Mouse (Mus musculus) inflammation-experienced regulatory T-cells, adult 6 months (primary cell): ENCODE results near the gene Hdx. TPM values are rescaled to one million over a fixed set of nuclear protein-coding genes. Genes with fewer than 3 reads are reported as not detected.

Source experiments
- ATAC-seq: one replicate; pipeline ENCODE4 v1.8.0; 2017
- polyA plus RNA-seq, 3 experiments: library from polyadenylated mRNA; unstranded; fragments of 100-300 nt; shearing (Covaris generic); gene quantifications; one replicate each; pipeline ENCODE4 v1.2.1; 2017

Hdx gene
- polyA plus RNA-seq, result not detected

DNA sequence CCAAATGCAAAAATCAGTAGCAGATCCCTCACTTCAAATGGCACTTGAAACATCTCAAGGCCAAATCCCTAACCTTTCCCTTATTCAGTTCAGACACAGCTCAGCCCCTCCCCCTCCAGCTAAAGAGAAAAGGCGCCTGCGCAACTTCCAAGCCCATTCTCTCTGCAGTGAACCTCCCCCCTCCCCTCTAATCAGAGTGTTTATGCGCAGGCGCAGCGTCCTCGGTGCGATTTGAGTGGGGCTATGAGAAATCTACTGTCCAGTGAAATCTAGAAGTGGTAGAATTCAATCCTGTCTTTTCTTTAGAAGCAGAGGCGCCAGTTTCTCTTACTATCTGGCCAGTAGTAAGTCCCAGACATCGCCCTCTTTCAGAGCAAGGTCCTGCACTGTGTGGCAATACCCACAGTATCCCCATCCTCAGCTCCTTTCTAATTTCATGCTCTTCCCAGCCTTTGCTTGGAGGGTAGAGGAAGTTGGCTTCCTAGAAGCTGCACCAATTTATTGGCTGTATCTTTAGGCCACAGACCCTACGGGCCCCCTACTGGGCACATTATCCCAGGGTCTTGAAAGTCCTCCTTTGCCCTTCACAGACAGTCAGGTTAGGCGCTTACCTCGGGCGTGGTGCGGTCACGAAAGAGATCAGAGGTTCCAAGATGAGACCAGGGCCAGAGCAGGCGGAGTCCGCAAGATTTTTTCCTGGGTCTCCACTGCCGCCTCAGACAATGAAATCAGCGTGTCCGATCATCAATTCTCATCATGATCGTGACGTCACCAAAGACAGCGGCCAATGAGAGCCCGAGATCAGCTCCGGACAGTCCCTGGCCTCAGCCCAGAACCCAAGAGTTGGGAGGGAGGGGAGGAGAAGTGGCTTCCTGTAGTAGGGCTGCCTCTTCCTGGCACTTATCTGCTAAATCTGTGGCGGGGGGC lies at the start of gene Hdx:
TSS of gene Hdx (minus strand) at position 724 of the 927 bp plus-strand sequence.
- no peak for ATAC-seq

DNA sequence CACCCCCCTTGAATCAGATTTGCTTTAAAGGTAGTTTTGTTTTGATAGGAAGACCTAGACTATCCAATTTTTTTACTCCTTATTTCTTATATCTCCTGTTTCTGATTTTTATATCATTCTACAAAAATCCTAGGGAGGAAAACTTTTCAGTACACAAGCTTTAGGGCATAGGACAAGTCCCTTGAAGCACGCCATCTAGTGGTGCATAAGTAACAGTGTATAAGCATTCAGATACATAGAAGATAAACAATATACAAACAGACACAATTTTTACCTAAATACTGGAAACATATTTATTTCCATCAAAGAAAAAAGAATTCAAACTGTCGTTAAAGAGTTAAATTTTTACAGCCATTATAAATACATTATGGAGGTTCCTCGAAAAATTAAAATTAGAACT lies 11.2 kb downstream of the Hdx start:
- ATAC-seq, result no peak

DNA sequence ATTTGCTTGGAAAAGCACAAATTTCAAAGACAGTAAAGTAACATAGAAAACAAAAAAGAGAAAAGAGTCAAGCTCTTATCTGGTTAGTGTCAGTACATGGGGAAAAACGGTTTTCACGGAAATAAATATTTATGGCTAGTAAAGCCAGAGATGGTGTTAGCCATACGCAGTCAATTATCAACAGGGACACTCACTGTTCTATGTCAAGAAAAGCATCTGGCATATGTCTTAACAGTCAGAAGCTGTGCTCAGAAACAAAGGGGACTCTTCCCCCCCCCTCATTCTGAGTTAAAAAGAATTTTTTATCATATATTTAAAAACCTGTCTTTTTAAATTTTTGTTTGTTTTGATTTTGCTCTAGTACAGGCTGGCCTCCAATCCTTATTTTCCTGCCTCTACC lies 25.2 kb downstream of the Hdx start:
- ATAC-seq, result no peak

DNA sequence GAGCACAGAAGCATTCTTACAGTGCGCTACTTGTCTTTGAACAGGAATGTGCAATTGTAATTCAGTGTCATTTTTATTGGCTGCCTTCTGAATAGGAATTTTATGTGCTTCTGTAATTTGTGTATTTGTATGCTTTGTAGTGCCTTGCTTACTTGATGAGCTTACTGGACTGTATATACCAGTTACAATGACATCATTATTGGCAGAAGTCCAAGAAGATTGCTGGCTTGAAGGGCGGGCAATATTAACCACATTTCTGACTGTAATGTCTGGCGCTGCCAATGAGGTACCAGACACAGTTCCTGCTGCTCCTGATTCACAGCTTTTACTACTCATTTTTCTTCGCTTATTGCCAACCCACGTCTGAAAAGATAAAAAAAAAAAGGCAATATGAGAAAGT lies 36.5 kb downstream of the Hdx start:
- ATAC-seq, result no peak

DNA sequence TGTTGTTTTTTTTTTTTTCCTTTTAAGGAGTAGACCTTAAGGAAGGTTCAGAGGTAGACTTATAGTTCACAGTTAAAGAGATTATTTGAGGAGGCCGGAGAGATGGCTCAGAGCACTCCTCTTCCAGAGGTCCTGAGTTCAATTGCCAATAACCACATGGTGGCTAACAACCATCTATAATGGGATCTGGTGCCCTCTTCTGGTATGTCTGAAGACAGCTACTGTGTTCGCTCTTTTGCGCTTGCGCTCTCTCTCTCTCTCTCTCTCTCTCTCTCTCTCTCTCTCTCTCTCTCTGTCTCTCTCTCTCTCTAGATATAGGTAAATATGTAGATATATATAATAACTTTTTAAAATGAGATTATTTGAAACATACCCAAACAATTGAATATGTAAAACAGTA lies 38.2 kb downstream of the Hdx start:
- ATAC-seq, result no peak

DNA sequence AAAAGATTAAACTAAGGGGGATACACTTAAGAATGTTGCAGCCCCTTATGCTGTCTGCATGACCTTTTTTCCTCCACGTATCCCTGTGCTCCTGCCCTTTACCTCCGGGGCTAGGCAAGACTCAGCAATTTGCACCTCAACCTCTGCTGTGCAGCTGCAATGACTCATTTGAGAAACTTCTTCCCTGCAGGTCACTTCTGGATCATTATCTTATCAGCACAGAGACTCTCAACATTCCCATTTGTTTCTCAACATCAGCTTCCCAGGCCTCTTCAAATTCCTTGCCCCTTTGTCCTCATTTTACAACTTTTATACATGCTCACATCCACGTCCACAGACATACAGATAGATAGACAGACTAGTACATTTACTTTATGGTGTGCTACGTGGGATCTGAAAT lies 51.9 kb downstream of the Hdx start:
- ATAC-seq, result no peak

DNA sequence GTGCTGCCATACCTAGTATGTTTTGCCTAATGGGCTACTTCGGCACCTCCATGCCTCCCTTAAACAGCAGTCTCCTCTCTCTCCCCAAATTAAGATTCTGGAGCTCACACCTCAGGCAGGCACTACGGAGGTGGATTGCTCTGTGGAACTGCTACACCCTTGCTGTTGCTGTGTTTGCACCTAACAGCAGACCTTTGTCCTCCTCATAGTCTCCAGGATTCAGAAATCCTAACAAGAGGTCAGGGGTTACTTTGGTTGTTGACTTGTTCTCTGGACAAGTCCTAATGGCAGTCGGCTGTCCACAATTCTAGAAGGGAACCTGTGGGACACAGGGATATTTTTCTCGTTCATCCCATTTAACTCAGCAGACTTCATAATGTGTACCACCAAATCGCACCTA lies 56.3 kb downstream of the Hdx start:
- ATAC-seq, result no peak

DNA sequence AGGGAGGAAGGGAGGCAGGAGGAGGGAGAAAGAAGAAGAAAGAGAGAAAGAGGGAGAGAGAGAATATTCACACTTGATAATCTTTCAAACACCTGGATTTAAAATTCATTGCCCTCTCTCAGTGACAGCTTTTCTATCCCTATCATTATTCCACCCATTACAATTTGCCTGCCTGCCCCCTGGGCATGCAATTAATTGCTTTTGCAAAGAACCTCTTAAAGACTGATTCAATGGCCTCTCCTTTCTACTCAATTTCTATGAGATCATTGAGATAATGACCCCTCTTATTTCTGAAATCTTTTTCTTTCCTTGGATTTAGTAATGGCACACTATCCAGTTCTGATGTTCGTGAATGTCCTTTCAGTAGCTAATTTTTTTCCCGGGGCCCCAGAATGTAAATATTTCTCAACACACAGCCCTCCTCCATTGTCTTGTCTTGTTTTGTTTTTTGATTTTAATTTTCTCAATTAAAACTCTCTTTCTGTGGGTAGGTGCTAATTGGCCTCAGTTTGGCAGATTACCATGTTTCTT lies 99.2 kb downstream of the Hdx start:
- no peak for ATAC-seq

DNA sequence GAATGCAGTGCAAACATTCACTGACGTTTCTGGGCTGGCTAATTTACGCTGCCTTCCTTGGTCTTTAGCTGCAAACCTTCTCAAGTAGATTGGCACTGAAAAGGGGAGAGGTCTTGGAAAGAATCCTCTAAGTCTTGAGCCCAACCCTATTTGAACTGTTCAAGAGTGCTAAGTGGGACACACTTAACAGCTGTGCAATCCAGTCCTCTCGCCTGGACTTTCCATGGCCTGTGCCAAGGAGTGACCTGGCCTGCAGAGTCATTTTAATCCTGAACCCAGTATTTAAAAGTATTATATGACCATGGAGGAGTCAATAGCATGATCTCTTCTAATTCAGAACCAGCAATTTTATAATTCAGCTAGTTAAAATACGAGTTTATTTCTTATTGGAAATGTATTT lies 109.3 kb downstream of the Hdx start:
- ATAC-seq, result no peak

DNA sequence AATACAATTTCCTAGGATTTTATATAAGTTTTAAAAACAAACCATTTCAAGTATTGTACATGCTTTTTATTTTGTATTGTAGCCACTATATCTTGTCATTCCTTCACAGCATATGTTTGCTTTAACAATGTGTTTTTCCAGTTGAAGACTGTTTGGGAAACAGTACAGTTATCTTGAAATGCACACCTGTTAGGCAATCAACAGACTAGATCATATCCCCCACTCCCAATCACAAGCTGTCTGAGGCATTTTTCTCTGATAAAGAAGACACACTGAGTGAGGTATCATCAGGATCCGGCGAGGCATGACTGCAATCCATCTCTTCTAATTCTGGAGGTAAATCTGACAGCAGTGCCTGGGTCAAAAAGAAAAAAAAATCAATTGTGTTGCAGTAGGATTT lies 119.8 kb downstream of the Hdx start:
- ATAC-seq, result no peak

DNA sequence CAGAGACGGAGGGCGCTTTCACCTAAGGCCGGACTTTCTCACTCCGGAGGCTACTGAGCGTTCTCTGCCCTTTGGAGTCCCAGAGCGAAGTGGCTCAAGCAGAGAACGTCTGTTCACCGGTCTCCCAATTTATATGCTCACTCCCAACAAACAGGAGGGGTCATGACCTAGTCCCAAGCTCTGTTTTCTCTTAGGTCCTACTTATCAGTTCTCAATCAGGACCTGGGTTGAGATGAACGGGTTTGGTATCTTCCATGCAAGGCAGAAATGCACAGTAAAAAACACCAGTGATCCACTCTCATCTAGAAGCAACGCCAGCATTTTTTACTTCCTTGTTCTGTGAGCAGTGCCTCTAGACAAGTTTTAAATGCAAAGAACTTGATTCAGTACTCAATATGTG lies 159.0 kb downstream of the Hdx start, which contains the start of gene Rps6ka6:
TSS of gene Rps6ka6 (minus strand) at position 101 of the 400 bp plus-strand sequence.
- no peak for ATAC-seq

Other genes starting within 250 kb of the Hdx start
- gene Rps6ka6, start 159.1 kb downstream of the Hdx start, polyA plus RNA-seq, result under 1 TPM in 1 of 3 experiments, not detected in 2; 0.91 TPM
- not detected for gene Gm45194, start 194.3 kb upstream of the Hdx start, polyA plus RNA-seq